Mouse (Mus musculus): Measurements from ENCODE around the gene Gm29106.

DNA sequence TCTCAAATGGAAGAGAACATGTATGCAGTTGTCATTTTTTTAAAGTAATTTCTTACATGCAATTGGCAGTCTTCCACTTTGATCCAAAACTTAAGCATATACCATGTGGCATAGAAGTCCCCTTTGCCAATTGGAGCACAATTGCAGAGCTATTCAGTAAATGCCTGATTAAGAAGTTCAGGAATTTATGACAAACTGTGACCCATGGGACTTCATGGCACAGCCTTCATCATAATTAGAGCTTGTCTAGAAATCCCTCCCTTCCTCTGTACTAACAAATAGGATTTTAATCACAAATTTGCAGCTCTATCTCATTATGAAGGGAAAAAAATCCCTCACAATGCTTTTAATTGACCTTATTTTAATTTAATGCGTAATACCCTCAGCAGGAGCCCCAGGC lies 59.7 kb downstream of the Gm29106 start:
- TF ChIP-seq CTCF (conservative IDR thresholded peaks at IDR 0.05; ENCODE audit: insufficient read depth, insufficient read length, low read depth, low read length) = no peak
- TF ChIP-seq POLR2A (IDR thresholded peaks at IDR 0.05; ENCODE audit: low read depth, low read length) = no peak
